Mouse (Mus musculus): Measurements from ENCODE around the gene Scaf11.

DNA sequence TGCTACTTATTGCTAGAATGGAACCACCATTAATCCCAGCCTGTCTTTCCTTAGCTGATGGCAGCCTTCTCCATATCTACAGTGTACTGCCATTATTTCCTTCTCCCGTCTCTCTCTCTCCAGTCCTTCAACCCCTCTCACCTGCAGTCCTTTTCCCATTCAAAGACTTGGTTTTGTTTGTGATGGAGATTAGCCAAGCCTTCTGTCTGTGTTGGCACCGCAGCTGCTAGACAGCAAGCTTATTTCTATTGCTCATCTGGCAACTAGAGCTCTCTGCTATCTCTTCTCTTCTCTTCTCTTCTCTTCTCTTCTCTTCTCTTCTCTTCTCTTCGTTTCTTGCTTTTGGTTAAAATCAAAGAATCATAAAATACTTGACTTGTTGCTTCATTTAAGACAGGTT is 95.3 kb downstream of the Scaf11 start:
- no peak for TF ChIP-seq FLI1 (IDR thresholded peaks at IDR 0.05; ENCODE audit: low read length)
- TF ChIP-seq GATA1 (IDR thresholded peaks at IDR 0.05; ENCODE audit: borderline replicate concordance, low read length): no peak
